Mouse (Mus musculus) neural tube, embryonic 13.5 days (tissue): ENCODE measurements around the gene Trabd2b. TPM values are rescaled to one million over a fixed set of nuclear protein-coding genes. Genes with fewer than 3 reads are reported as not detected.

ENCODE experiments used
- ATAC-seq: fragments of 200-750 bp; cut with Nextera tagmentation; 2 replicates; pipeline ENCODE4 v1.8.0; 2017; ENCODE audit warnings: low read depth, mild to moderate bottlenecking, moderate TSS enrichment, moderate library complexity
- H3K27ac ChIP-seq: fragments of 300-500 bp; sonication (generic); replicated peaks from 2 replicates; pipeline ENCODE4 v1.5.1; 2015; ENCODE audit warnings: moderate library complexity, mild to moderate bottlenecking, inconsistent platforms
- H3K27me3 ChIP-seq: fragments of 300-500 bp; sonication (generic); 2 replicates; pipeline ENCODE4 v1.6.1; 2015; ENCODE audit warnings: mild to moderate bottlenecking, inconsistent platforms
- H3K36me3 ChIP-seq: fragments of 300-500 bp; sonication (generic); 2 replicates; pipeline ENCODE4 v1.6.1; 2015; ENCODE audit warnings: mild to moderate bottlenecking, inconsistent platforms
- H3K4me1 ChIP-seq: fragments of 300-500 bp; sonication (generic); replicated peaks from 2 replicates; pipeline ENCODE4 v1.6.1; 2015; ENCODE audit warnings: inconsistent platforms
- H3K4me2 ChIP-seq: fragments of 300-500 bp; sonication (generic); 2 replicates; pipeline ENCODE4 v1.6.1; 2015; ENCODE audit warnings: inconsistent platforms, mild to moderate bottlenecking, moderate library complexity
- H3K4me3 ChIP-seq: fragments of 300-500 bp; sonication (generic); 2 replicates; pipeline ENCODE4 v1.5.1; 2015; ENCODE audit warnings: mild to moderate bottlenecking, inconsistent platforms
- H3K9ac ChIP-seq: fragments of 300-500 bp; sonication (generic); 2 replicates; pipeline ENCODE4 v1.6.1; 2015; ENCODE audit warnings: moderate library complexity, mild to moderate bottlenecking, inconsistent platforms
- H3K9me3 ChIP-seq: fragments of 300-500 bp; sonication (generic); 2 replicates; pipeline ENCODE4 v1.6.1; 2016; ENCODE audit warnings: inconsistent platforms
- WGBS: fragments of 180-500 bp; shearing (Covaris S2); methylation state at CpG from one replicate; pipeline ENCODE4 v1.1.7; 2015; 5-methylcytosine and 5-hydroxymethylcytosine counted together
- polyA plus RNA-seq: library from polyadenylated mRNA; unstranded; fragments of >200 nt; fragmentation: Nextera tagmentation; extraction: Ambion mirVana; gene quantifications from 2 replicates; pipeline ENCODE4 v1.2.1, GENCODE M21; 2015

Gene Trabd2b
- 0.84 and 0.90 TPM in 2 replicates for polyA plus RNA-seq

GRCm38 (mm10) chr4:114406355-114407101 lies at the start of gene Trabd2b:
Gene Trabd2b (plus strand): TSS chr4:114406724.
- Histone ChIP-seq H3K27me3 (peaks cover 43% of the 10 kb centered on the region), H3K9me3 (no peaks in the 10 kb centered on the region), H3K4me1 (peaks cover 34% of the 10 kb centered on the region), H3K4me3 (peak within 1 kb of the TSS; percentile 74), H3K36me3 (no peaks in the 10 kb centered on the region), H3K9ac (peak within 1 kb of the TSS; percentile 79), H3K4me2 (peak within 1 kb of the TSS; percentile 100), H3K27ac (peak within 1 kb of the TSS; percentile 59)
- ATAC-seq, result peak; percentile 61
- under 1% methylated on average over 60 of the region's 61 CpGs for WGBS

- Histone ChIP-seq H3K4me2 (no peak overlapping the region), H3K36me3 (no peaks in the 10 kb centered on the region), H3K9ac (no peak overlapping the region), H3K27me3 (no peaks in the 10 kb centered on the region), H3K4me1 (no peaks in the 10 kb centered on the region), H3K4me3 (no peak overlapping the region), H3K9me3 (no peaks in the 10 kb centered on the region), H3K27ac (no peak overlapping the region)
- 64% methylated on average over 4 of the region's 4 CpGs for WGBS
- ATAC-seq, result no peak
These were observed 49.1 kb upstream of the Trabd2b start for GRCm38 (mm10) chr4:114357420-114357819.

- 88% methylated on average over 2 of the region's 2 CpGs for WGBS
- H3K4me3 ChIP-seq, result no peak overlapping the region
These were observed 47.6 kb upstream of the Trabd2b start for GRCm38 (mm10) chr4:114358874-114359273.

GRCm38 (mm10) chr4:114359818-114360217 lies 46.7 kb upstream of the Trabd2b start:
- 84% methylated on average over 1 of the region's 1 CpGs for WGBS
- H3K9me3 ChIP-seq, result no peaks in the 10 kb centered on the region
- no peaks in the 10 kb centered on the region for H3K36me3 ChIP-seq
- H3K4me1 ChIP-seq, result no peaks in the 10 kb centered on the region
- no peaks in the 10 kb centered on the region for H3K27me3 ChIP-seq
- no peak overlapping the region for H3K27ac ChIP-seq
- H3K4me2 ChIP-seq, result no peak overlapping the region
- no peak for ATAC-seq
- no peak overlapping the region for H3K9ac ChIP-seq
- no peak overlapping the region for H3K4me3 ChIP-seq

More at GRCm38 (mm10) chr4:114358874-114359273, 47.6 kb upstream of the Trabd2b start:
- H3K4me1 ChIP-seq, result no peaks in the 10 kb centered on the region
- H3K9ac ChIP-seq, result no peak overlapping the region
- no peaks in the 10 kb centered on the region for H3K36me3 ChIP-seq
- ATAC-seq, result no peak
- H3K9me3 ChIP-seq, result no peaks in the 10 kb centered on the region
- no peak overlapping the region for H3K27ac ChIP-seq
- H3K4me2 ChIP-seq, result no peak overlapping the region
- no peaks in the 10 kb centered on the region for H3K27me3 ChIP-seq

GRCm38 (mm10) chr4:114361336-114361735 lies 45.2 kb upstream of the Trabd2b start:
- no peaks in the 10 kb centered on the region for H3K9me3 ChIP-seq
- H3K36me3 ChIP-seq, result no peaks in the 10 kb centered on the region
- no peak overlapping the region for H3K4me3 ChIP-seq
- H3K27ac ChIP-seq, result no peak overlapping the region
- WGBS, result 81% methylated on average over 2 of the region's 2 CpGs
- no peaks in the 10 kb centered on the region for H3K27me3 ChIP-seq
- no peak overlapping the region for H3K4me2 ChIP-seq
- no peak overlapping the region for H3K9ac ChIP-seq
- H3K4me1 ChIP-seq, result no peaks in the 10 kb centered on the region
- no peak for ATAC-seq

- H3K27ac ChIP-seq, result no peak overlapping the region
- ATAC-seq, result no peak
- 0 out of 2 replicates have a peak, but pooled peaks cover 5% of the 10 kb centered on the region for H3K4me1 ChIP-seq
- H3K4me2 ChIP-seq, result no peak overlapping the region
- H3K36me3 ChIP-seq, result no peaks in the 10 kb centered on the region
- no peak overlapping the region for H3K4me3 ChIP-seq
- no peaks in the 10 kb centered on the region for H3K27me3 ChIP-seq
- H3K9me3 ChIP-seq, result no peaks in the 10 kb centered on the region
- H3K9ac ChIP-seq, result no peak overlapping the region
- 80% methylated on average over 4 of the region's 4 CpGs for WGBS
These were observed 41.5 kb upstream of the Trabd2b start for GRCm38 (mm10) chr4:114365000-114365399.

- Histone ChIP-seq H3K4me1 (0 out of 2 replicates have a peak, but pooled peaks cover 5% of the 10 kb centered on the region), H3K9me3 (no peaks in the 10 kb centered on the region), H3K4me2 (no peak overlapping the region), H3K9ac (no peak overlapping the region), H3K27ac (no peak overlapping the region), H3K4me3 (no peak overlapping the region), H3K27me3 (no peaks in the 10 kb centered on the region), H3K36me3 (no peaks in the 10 kb centered on the region)
- ATAC-seq, result no peak
These were observed 40.9 kb upstream of the Trabd2b start for GRCm38 (mm10) chr4:114365595-114365994.

- WGBS, result 47% methylated on average over 2 of the region's 2 CpGs
- no peaks in the 10 kb centered on the region for H3K36me3 ChIP-seq
- no peak overlapping the region for H3K4me3 ChIP-seq
- no peak overlapping the region for H3K9ac ChIP-seq
- ATAC-seq, result no peak
- no peaks in the 10 kb centered on the region for H3K9me3 ChIP-seq
- H3K27me3 ChIP-seq, result no peaks in the 10 kb centered on the region
- 0 out of 2 replicates have a peak, but pooled peaks cover 5% of the 10 kb centered on the region for H3K4me1 ChIP-seq
- no peak overlapping the region for H3K27ac ChIP-seq
- no peak overlapping the region for H3K4me2 ChIP-seq
These were observed 39.5 kb upstream of the Trabd2b start for GRCm38 (mm10) chr4:114367005-114367404.

GRCm38 (mm10) chr4:114367840-114368239 lies 38.7 kb upstream of the Trabd2b start:
- H3K27ac ChIP-seq, result no peak overlapping the region
- H3K9me3 ChIP-seq, result no peaks in the 10 kb centered on the region
- 0 out of 2 replicates have a peak, but pooled peaks cover 5% of the 10 kb centered on the region for H3K4me1 ChIP-seq
- ATAC-seq, result no peak
- no peak overlapping the region for H3K4me3 ChIP-seq
- 54% methylated on average over 7 of the region's 7 CpGs for WGBS
- H3K4me2 ChIP-seq, result no peak overlapping the region
- no peaks in the 10 kb centered on the region for H3K27me3 ChIP-seq
- no peak overlapping the region for H3K9ac ChIP-seq
- H3K36me3 ChIP-seq, result no peaks in the 10 kb centered on the region

- Histone ChIP-seq H3K4me2 (no peak overlapping the region), H3K4me1 (0 out of 2 replicates have a peak, but pooled peaks cover 5% of the 10 kb centered on the region), H3K27ac (no peak overlapping the region), H3K9me3 (no peaks in the 10 kb centered on the region), H3K36me3 (no peaks in the 10 kb centered on the region), H3K27me3 (no peaks in the 10 kb centered on the region), H3K4me3 (no peak overlapping the region), H3K9ac (no peak overlapping the region)
- ATAC-seq, result no peak
- 80% methylated on average over 2 of the region's 2 CpGs for WGBS
These were observed 36.9 kb upstream of the Trabd2b start for GRCm38 (mm10) chr4:114369591-114369990.

GRCm38 (mm10) chr4:114370935-114371715 lies 35.4 kb upstream of the Trabd2b start:
- ATAC-seq, result no peak
- no peak overlapping the region for H3K4me2 ChIP-seq
- no peaks in the 10 kb centered on the region for H3K9me3 ChIP-seq
- H3K27me3 ChIP-seq, result no peaks in the 10 kb centered on the region
- 0 out of 2 replicates have a peak, but pooled peaks cover 5% of the 10 kb centered on the region for H3K4me1 ChIP-seq
- H3K36me3 ChIP-seq, result no peaks in the 10 kb centered on the region
- H3K4me3 ChIP-seq, result no peak overlapping the region
- no peak overlapping the region for H3K27ac ChIP-seq
- H3K9ac ChIP-seq, result no peak overlapping the region

- no peaks in the 10 kb centered on the region for H3K9me3 ChIP-seq
- ATAC-seq, result no peak
- H3K4me2 ChIP-seq, result no peak overlapping the region
- H3K36me3 ChIP-seq, result no peaks in the 10 kb centered on the region
- 82% methylated on average over 3 of the region's 3 CpGs for WGBS
- no peak overlapping the region for H3K27ac ChIP-seq
- H3K4me3 ChIP-seq, result no peak overlapping the region
- no peak overlapping the region for H3K9ac ChIP-seq
- H3K4me1 ChIP-seq, result 0 out of 2 replicates have a peak, but pooled peaks cover 1% of the 10 kb centered on the region
- no peaks in the 10 kb centered on the region for H3K27me3 ChIP-seq
These were observed 33.8 kb upstream of the Trabd2b start for GRCm38 (mm10) chr4:114372699-114373098.
